Mouse (Mus musculus): ENCODE data around the gene 4930558K02Rik.

DNA sequence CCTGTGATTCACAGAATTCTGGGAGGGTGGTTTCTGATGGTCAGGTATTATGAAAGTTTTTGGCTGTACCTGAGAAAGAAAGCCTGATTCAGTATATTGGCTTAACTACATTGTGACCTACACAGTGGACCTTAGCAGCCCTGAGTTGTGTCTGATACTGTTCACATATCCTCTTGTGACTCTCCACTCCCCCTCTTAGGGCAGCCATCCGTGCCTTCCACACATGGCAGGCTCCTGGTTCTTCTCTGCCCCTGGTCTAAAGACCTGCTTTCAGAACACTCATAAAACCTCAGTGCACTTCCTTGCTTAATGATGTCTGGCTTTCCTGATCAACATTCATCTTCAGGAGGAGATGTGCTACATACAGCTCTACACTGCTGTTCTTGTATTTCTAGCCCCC, 26.8 kb downstream of the 4930558K02Rik start:
- TF ChIP-seq POLR2A (IDR thresholded peaks at IDR 0.05; ENCODE audit: low read depth, low read length): no peak
- no peak for TF ChIP-seq CTCF (IDR thresholded peaks at IDR 0.05; ENCODE audit: borderline replicate concordance, insufficient read depth, low read length)

All from embryonic fibroblast, embryonic 13.5 days (primary cell).